Mouse (Mus musculus) mature B cell (primary cell): ENCODE results near the gene Dock2.

Experiments
- in situ Hi-C: fragments of 300-500 bp; cut with MboI; formaldehyde crosslinking; loops from 2 replicates; pipeline ENCODE4 v1.14.3; 2019

Dock2 gene

DNA sequence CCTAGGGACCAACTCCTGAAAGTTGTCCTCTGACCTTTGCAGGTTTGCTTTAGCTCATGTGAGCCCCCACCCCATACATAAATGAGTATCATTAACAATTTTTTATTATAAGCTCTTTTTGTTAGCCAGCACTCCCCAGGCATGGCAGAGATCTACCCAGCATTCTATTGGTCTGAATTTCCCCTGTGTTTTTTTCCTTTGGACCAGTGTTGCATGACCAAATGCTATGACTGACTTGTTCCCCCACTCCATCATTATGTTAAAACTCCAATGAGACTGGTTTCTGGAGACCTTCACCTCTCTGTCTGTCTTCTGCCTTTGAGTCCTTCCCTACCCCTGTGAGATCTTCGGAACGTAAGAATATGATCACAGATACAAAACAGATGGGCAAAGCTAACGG lies 588.5 kb downstream of the Dock2 start:
- in situ Hi-C loops: no loop called here

DNA sequence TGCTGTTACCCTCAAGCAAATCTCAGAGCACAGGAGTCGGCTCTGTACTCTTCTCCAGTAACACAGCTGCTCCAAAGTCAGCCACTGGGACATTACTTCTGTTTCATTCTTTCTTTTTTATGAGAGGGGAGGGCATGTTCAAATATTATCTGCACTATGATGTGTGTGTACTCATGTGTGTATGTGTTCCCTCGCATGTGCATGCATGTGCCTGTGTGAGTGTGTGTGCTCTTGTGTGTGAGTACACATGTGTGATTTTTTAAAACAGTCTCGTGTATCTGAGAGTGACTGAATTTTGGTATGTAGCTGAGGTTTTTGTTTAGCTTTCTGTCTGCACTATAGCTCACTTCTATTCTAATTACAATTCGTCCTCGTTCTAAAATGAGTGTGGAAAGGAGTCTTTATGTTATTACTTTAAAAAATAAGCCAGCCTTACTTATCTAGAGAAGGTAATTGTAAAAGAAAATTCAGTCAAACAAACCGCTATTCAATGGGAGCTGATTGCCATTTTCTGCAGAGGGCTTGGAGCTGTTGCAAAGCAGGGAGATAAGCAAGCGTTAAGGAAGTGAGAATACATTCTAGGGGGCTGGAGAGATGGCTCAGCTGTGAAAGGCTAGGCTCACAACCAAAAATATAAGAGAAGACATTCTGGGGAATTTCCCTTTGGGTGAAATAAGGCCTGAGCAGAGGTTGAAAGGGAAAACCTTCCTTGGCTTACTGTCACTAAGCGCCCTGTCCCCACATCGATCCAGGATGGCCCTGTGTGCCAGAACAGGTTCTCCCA lies 589.3 kb downstream of the Dock2 start:
- in situ Hi-C loops: no loop called here

DNA sequence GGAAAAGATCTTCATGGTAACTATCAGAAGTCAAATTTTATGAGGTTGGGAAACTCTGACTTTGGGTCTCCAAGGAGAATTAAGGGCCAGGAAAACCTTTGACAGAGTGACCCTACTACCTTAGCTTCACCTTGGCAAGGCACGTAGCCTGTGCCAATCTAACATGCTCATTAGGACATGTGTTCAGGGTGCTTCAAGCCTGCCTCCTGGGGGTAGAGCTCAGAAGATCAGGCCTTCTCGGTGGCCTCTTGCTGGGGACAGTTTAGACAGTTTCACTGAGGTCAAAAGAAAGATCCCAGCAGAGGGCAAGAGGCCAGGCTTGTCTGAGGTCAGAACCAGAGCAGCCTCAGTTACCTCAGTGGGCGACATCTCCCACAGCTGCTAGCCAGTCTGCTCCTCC lies 590.0 kb downstream of the Dock2 start:
- in situ Hi-C loops: no loop called here

GRCm38 (mm10) chr11:34184266-34184665 lies 599.4 kb downstream of the Dock2 start:
- in situ Hi-C loops: no loop called here

DNA sequence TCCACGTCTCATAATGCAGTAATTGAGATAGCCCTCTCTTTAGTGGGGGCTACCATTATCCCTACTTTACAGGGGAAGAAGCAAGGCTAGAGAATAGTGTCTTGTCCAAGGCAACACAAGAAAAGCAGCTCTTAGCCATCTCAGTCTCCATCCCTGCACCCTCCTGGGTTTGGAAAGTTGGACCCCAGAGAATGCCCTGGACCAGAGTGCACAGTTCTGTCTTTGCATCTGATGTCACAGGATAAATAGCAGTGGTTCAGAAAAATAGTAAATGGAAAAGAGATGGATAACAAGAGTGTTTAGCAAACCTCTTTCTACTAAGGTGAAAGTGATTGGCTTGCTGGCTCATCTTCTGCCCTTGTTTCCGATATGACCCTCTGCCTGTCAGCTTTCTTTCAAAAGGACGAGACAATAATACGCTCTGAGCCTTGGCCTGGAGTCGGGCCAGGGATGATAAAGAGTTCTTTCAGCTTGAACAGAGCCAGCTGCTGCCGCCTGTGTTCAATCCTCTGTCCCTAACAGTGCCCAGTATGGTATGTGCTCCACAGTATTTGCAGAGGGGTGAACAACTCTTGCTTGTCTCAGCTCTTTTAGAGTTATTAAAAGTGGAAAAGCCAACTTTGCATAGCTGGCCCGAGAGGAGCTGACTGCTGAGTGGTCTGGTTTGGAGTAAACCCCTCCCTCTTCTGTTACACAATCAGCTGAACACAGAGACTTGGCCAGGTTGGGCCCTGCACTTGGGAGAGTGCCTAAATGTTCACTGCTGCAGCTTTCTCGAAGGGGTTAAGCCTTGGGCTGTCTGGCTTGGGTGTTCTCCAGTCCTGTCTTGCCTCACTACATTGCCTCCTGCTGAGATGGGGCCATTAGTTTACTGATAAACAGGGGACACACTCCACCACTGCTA lies 602.2 kb downstream of the Dock2 start:
- in situ Hi-C loops: no loop called here

DNA sequence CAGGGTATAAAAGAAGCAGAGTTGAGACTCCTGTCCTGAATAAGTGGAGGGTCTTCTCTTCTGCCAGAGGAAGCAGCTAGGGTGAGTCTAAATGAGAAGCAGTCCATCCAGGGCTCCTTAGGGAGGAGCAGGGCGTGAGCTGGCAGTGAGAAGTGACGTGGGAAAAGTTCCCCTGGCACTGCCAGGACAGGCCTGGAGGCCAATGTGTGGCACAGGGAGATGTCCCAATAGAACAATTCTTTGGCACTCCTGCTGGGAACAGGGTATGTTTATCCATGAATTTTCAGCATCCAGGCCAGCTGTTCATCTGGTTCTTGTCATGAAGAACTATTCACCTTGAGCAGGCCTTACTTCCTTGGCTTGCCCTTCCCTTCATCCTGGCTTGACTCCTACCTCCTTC lies 604.9 kb downstream of the Dock2 start:
- in situ Hi-C loops: no loop called here
